ENCODE assay signal across 10 mouse cellular contexts in genomic region chr2:172773176-172773575, GRCm38 (mm10).
A peak's percentile ranks its signal among the peaks of the same experiment; 100 is the strongest.
DNase-seq lines count a peak whose midpoint lies in the region; ATAC-seq and TF ChIP-seq lines count a peak whose summit lies in the region.
"Had no signal": no experiment of that assay in that cellular context is flagged by ENCODE, and none has a peak within 500 bp of the region (broad histone marks: within the 10 kb centered on the region; RNA-seq: fewer than 3 reads in every experiment).

No protein-coding gene starts in this region.

- H3K27me3 ChIP-seq in hindbrain, embryonic 11.5 days (ENCODE audit: control insufficient read depth, insufficient read depth, low read length) = peaks cover 12% of the 10 kb centered on the region
- peaks cover 58% of the 10 kb centered on the region for H3K27me3 ChIP-seq in hindbrain, embryonic 12.5 days
- no peaks in the 10 kb centered on the region for H3K27me3 ChIP-seq in embryonic facial prominence, embryonic 14.5 days (replicated peaks; ENCODE audit: control insufficient read depth, insufficient read depth, low read length)
- H3K27me3 ChIP-seq in intestine, embryonic 16.5 days (replicated peaks; ENCODE audit: control insufficient read depth, insufficient read depth, low read length) = no peaks in the 10 kb centered on the region
- no peaks in the 10 kb centered on the region for H3K27me3 ChIP-seq in limb, embryonic 14.5 days (ENCODE audit: control insufficient read depth, insufficient read depth, low read length)

- TF ChIP-seq POLR2A in limb, embryonic 14.5 days (IDR thresholded peaks at IDR 0.05; ENCODE audit: borderline replicate concordance, extremely low read depth, insufficient read depth, insufficient read length) = no peak

- 0% methylated on average over 2 of the region's 2 CpGs for WGBS in hindbrain, embryonic 11.5 days
- WGBS in hindbrain, embryonic 12.5 days = 0% methylated on average over 2 of the region's 2 CpGs
- 3% methylated on average over 2 of the region's 2 CpGs for WGBS in embryonic facial prominence, embryonic 14.5 days
- WGBS in intestine, embryonic 16.5 days = 0% methylated on average over 2 of the region's 2 CpGs
- 0% methylated on average over 2 of the region's 2 CpGs for WGBS in limb, embryonic 14.5 days

- no peak overlapping the region for H3K4me2 ChIP-seq in hindbrain, embryonic 11.5 days (replicated peaks; ENCODE audit: low read depth, low read length)
- H3K4me2 ChIP-seq in hindbrain, embryonic 12.5 days (replicated peaks) = no peak overlapping the region
- no peak overlapping the region for H3K4me2 ChIP-seq in embryonic facial prominence, embryonic 14.5 days (ENCODE audit: low read depth, low read length)
- no peak overlapping the region for H3K4me2 ChIP-seq in intestine, embryonic 16.5 days (ENCODE audit: low read depth, low read length)
- H3K4me2 ChIP-seq in limb, embryonic 14.5 days (replicated peaks; ENCODE audit: low read depth, low read length, severe bottlenecking) = no peak overlapping the region
- H3K4me2 ChIP-seq: embryonic facial prominence, embryonic 15.5 days had no signal

- DNase-seq in hindbrain, embryonic 11.5 days (ENCODE audit: low spot score) = peak; percentile 85
- peak; percentile 86 for DNase-seq in adrenal gland, postnatal 10 days
- peak; percentile 40 for DNase-seq in embryonic facial prominence, embryonic 14.5 days (ENCODE audit: low spot score)
- DNase-seq in limb, embryonic 14.5 days (ENCODE audit: low spot score) = peak; percentile 63
- peak; percentile 23 for DNase-seq in retina, adult 2 months (ENCODE audit: low read depth, low spot score)
- DNase-seq in urinary bladder, adult 2 months (ENCODE audit: low spot score) = peak; percentile 57

- H3K9me3 ChIP-seq in hindbrain, embryonic 11.5 days (ENCODE audit: control insufficient read depth, low read length) = no peaks in the 10 kb centered on the region
- H3K9me3 ChIP-seq in hindbrain, embryonic 12.5 days (replicated peaks) = no peaks in the 10 kb centered on the region
- H3K9me3 ChIP-seq in embryonic facial prominence, embryonic 14.5 days (ENCODE audit: control insufficient read depth, low read length) = peaks cover 5% of the 10 kb centered on the region; the same call in 1 of the 2 replicates
- no peaks in the 10 kb centered on the region for H3K9me3 ChIP-seq in intestine, embryonic 16.5 days (ENCODE audit: control insufficient read depth, low read length)
- 0 out of 2 replicates have a peak, but pooled peaks cover 4% of the 10 kb centered on the region for H3K9me3 ChIP-seq in limb, embryonic 14.5 days (ENCODE audit: control insufficient read depth, low read length)
- H3K9me3 ChIP-seq: embryonic facial prominence, embryonic 15.5 days had no signal

- no peak overlapping the region for H3K27ac ChIP-seq in hindbrain, embryonic 11.5 days (ENCODE audit: low read depth, low read length)
- no peak overlapping the region for H3K27ac ChIP-seq in hindbrain, embryonic 12.5 days
- H3K27ac ChIP-seq in embryonic facial prominence, embryonic 14.5 days (replicated peaks; ENCODE audit: low read depth, low read length) = no peak overlapping the region
- H3K27ac ChIP-seq in intestine, embryonic 16.5 days (ENCODE audit: low read length) = no peak overlapping the region
- H3K27ac ChIP-seq in limb, embryonic 14.5 days (replicated peaks; ENCODE audit: low read depth, low read length) = no peak overlapping the region
- H3K27ac ChIP-seq: embryonic facial prominence, embryonic 15.5 days had no signal

- H3K4me1 ChIP-seq in hindbrain, embryonic 11.5 days (replicated peaks; ENCODE audit: control insufficient read depth, insufficient read depth, low read length) = no peaks in the 10 kb centered on the region
- H3K4me1 ChIP-seq in hindbrain, embryonic 12.5 days = 0 out of 2 replicates have a peak, but pooled peaks cover 3% of the 10 kb centered on the region
- no peaks in the 10 kb centered on the region; the same call in 1 of the 2 replicates for H3K4me1 ChIP-seq in embryonic facial prominence, embryonic 14.5 days (ENCODE audit: control insufficient read depth, insufficient read depth, low read length)
- no peaks in the 10 kb centered on the region for H3K4me1 ChIP-seq in intestine, embryonic 16.5 days (ENCODE audit: control insufficient read depth, insufficient read depth, low read length)
- no peaks in the 10 kb centered on the region for H3K4me1 ChIP-seq in limb, embryonic 14.5 days (ENCODE audit: control insufficient read depth, insufficient read depth, low read length)
- H3K4me1 ChIP-seq: megakaryocyte, embryonic 14.5 days had no signal

- H3K4me3 ChIP-seq in hindbrain, embryonic 11.5 days (ENCODE audit: low read depth, low read length) = no peak overlapping the region
- no peak overlapping the region for H3K4me3 ChIP-seq in hindbrain, embryonic 12.5 days
- no peak overlapping the region for H3K4me3 ChIP-seq in embryonic facial prominence, embryonic 14.5 days (ENCODE audit: low read depth, low read length)
- H3K4me3 ChIP-seq in intestine, embryonic 16.5 days (ENCODE audit: low read length) = no peak overlapping the region
- no peak overlapping the region for H3K4me3 ChIP-seq in limb, embryonic 14.5 days (replicated peaks; ENCODE audit: low read length)
- H3K4me3 ChIP-seq: embryonic facial prominence, embryonic 15.5 days; megakaryocyte, embryonic 14.5 days had no signal

- H3K9ac ChIP-seq in hindbrain, embryonic 11.5 days (ENCODE audit: low read depth, low read length) = no peak overlapping the region
- no peak overlapping the region for H3K9ac ChIP-seq in hindbrain, embryonic 12.5 days
- no peak overlapping the region for H3K9ac ChIP-seq in embryonic facial prominence, embryonic 14.5 days (ENCODE audit: low read depth, low read length)
- H3K9ac ChIP-seq in intestine, embryonic 16.5 days (ENCODE audit: low read depth, low read length) = no peak overlapping the region
- H3K9ac ChIP-seq in limb, embryonic 14.5 days (ENCODE audit: low read depth, low read length, severe bottlenecking) = no peak overlapping the region
- H3K9ac ChIP-seq: embryonic facial prominence, embryonic 15.5 days had no signal

- H3K36me3 ChIP-seq in hindbrain, embryonic 11.5 days (ENCODE audit: control insufficient read depth, insufficient read depth, low read length) = no peaks in the 10 kb centered on the region
- no peaks in the 10 kb centered on the region for H3K36me3 ChIP-seq in hindbrain, embryonic 12.5 days
- no peaks in the 10 kb centered on the region for H3K36me3 ChIP-seq in embryonic facial prominence, embryonic 14.5 days (ENCODE audit: control insufficient read depth, insufficient read depth, low read length)
- no peaks in the 10 kb centered on the region for H3K36me3 ChIP-seq in intestine, embryonic 16.5 days (ENCODE audit: control insufficient read depth, insufficient read depth, low read length)
- no peaks in the 10 kb centered on the region for H3K36me3 ChIP-seq in limb, embryonic 14.5 days (ENCODE audit: control insufficient read depth, insufficient read depth, low read length)
- H3K36me3 ChIP-seq: embryonic facial prominence, embryonic 15.5 days had no signal

- peak; percentile 38; the same call in 1 of the 2 replicates for ATAC-seq in hindbrain, embryonic 11.5 days (ENCODE audit: low FRiP score)
- no peak for ATAC-seq in hindbrain, embryonic 12.5 days (ENCODE audit: low FRiP score)
- ATAC-seq in embryonic facial prominence, embryonic 14.5 days (ENCODE audit: low read depth) = peak; percentile 60
- 0 out of 2 replicates have a peak, but pooled peaks have one; percentile 31 for ATAC-seq in intestine, embryonic 16.5 days
- ATAC-seq in limb, embryonic 14.5 days (ENCODE audit: low FRiP score, low read depth) = no peak

Comparison
In these comparisons a context has a peak if more than half of its experiments do, and no peak if none do; other contexts are left out.
1. ATAC-seq: peak in hindbrain, embryonic 11.5 days (single experiment), embryonic facial prominence, embryonic 14.5 days (single experiment) and intestine, embryonic 16.5 days (single experiment); none in hindbrain, embryonic 12.5 days (single experiment) and limb, embryonic 14.5 days (single experiment).
2. DNase-seq: peak in every context shown above with its lines; median percentile 86 in adrenal gland, postnatal 10 days; 85 in hindbrain, embryonic 11.5 days; 63 in limb, embryonic 14.5 days; 57 in urinary bladder, adult 2 months; 40 in embryonic facial prominence, embryonic 14.5 days; 23 in retina, adult 2 months.